Mouse (Mus musculus): ENCODE results near the gene Nuak2. TPM values are rescaled to one million over a fixed set of nuclear protein-coding genes. Genes with fewer than 3 reads are reported as not detected.

The Nuak2 gene
- polyA plus RNA-seq, 1 experiment from 2014 or later: 2.3 TPM

GRCm38 (mm10) chr1:132304618-132305214, 11.2 kb upstream of the Nuak2 start:
- Histone ChIP-seq H3K9me3 (ENCODE audit: control insufficient read depth, low read length) (no peaks in the 10 kb centered on the region), H3K4me1 (ENCODE audit: control insufficient read depth, insufficient read depth, low read length) (0 out of 2 replicates have a peak, but pooled peaks cover 3% of the 10 kb centered on the region), H3K27ac (ENCODE audit: low read depth, low read length) (no peak overlapping the region), H3K27me3 (ENCODE audit: control insufficient read depth, insufficient read depth, low read length) (peaks cover 8% of the 10 kb centered on the region), H3K9ac (ENCODE audit: low read depth, low read length) (no peak overlapping the region), H3K4me2 (replicated peaks; ENCODE audit: low read depth, low read length) (no peak overlapping the region), H3K4me3 (ENCODE audit: low read length) (no peak overlapping the region), H3K36me3 (ENCODE audit: control insufficient read depth, insufficient read depth, low read length) (no peaks in the 10 kb centered on the region)
- ATAC-seq (ENCODE audit: low FRiP score, low TSS enrichment): no peak
- 20% methylated on average over 9 of the region's 9 CpGs for WGBS

- Histone ChIP-seq H3K4me1 (ENCODE audit: control insufficient read depth, insufficient read depth, low read length) (0 out of 2 replicates have a peak, but pooled peaks cover 5% of the 10 kb centered on the region), H3K9me3 (ENCODE audit: control insufficient read depth, low read length) (no peaks in the 10 kb centered on the region), H3K27me3 (ENCODE audit: control insufficient read depth, insufficient read depth, low read length) (peaks cover 3% of the 10 kb centered on the region), H3K9ac (ENCODE audit: low read depth, low read length) (no peak overlapping the region), H3K4me2 (replicated peaks; ENCODE audit: low read depth, low read length) (no peak overlapping the region), H3K4me3 (ENCODE audit: low read length) (no peak overlapping the region), H3K36me3 (ENCODE audit: control insufficient read depth, insufficient read depth, low read length) (no peaks in the 10 kb centered on the region), H3K27ac (ENCODE audit: low read depth, low read length) (no peak overlapping the region)
- 34% methylated on average over 4 of the region's 4 CpGs for WGBS
- no peak for ATAC-seq (ENCODE audit: low FRiP score, low TSS enrichment)
Observed at GRCm38 (mm10) chr1:132306160-132306559, 9.8 kb upstream of the Nuak2 start.

DNA sequence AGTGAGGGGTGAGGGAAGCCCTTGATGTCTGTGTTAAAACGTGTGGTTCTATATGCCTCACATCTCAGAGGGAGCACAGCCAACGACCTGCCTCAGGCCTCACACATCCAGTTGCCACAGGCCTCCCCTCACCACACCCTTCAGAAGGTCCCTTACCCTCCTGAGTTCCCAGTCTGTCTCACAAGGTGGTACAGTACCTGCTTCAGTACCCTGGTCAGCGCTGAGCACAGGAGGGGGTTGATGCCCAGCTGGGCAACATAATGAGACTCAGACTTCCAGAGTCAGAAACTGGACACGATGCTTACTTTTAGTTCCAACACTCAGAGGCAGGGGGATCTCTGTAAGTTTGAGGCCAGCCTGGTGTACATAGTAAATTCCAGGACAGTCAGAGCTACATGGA, 9.1 kb upstream of the Nuak2 start:
- Histone ChIP-seq H3K4me1 (ENCODE audit: control insufficient read depth, insufficient read depth, low read length) (0 out of 2 replicates have a peak, but pooled peaks cover 7% of the 10 kb centered on the region), H3K4me2 (replicated peaks; ENCODE audit: low read depth, low read length) (no peak overlapping the region), H3K4me3 (ENCODE audit: low read length) (no peak overlapping the region), H3K9ac (ENCODE audit: low read depth, low read length) (no peak overlapping the region), H3K27ac (ENCODE audit: low read depth, low read length) (no peak overlapping the region), H3K9me3 (ENCODE audit: control insufficient read depth, low read length) (no peaks in the 10 kb centered on the region), H3K27me3 (ENCODE audit: control insufficient read depth, insufficient read depth, low read length) (peaks cover 1% of the 10 kb centered on the region; the same call in 1 of the 2 replicates), H3K36me3 (ENCODE audit: control insufficient read depth, insufficient read depth, low read length) (no peaks in the 10 kb centered on the region)
- ATAC-seq (ENCODE audit: low FRiP score, low TSS enrichment): no peak; the same call in 1 of the 2 replicates
- WGBS: 22% methylated on average over 4 of the region's 4 CpGs

DNA sequence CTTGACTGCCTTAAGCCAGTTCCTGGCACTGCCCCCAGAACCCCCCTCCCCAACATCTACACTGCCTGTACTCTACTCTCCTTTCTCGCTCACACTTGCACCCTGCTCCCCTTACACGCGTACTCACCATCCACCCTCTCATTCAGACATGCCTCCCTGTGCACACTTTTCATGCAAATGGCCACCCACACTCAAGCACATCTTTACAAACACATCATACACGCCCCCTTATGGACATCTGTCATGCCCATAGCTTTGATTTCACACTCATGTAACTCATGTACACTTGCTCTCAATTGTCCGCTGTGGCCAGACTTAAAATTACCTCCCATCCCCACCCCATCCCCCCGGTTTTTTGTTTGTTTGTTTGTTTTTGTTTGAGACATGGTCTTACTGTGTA, 8.0 kb upstream of the Nuak2 start:
- no peaks in the 10 kb centered on the region for H3K9me3 ChIP-seq (ENCODE audit: control insufficient read depth, low read length)
- ATAC-seq (ENCODE audit: low FRiP score, low TSS enrichment): no peak
- H3K4me2 ChIP-seq (replicated peaks; ENCODE audit: low read depth, low read length): no peak overlapping the region
- H3K9ac ChIP-seq (ENCODE audit: low read depth, low read length): no peak overlapping the region
- H3K27ac ChIP-seq (ENCODE audit: low read depth, low read length): no peak overlapping the region
- no peaks in the 10 kb centered on the region for H3K36me3 ChIP-seq (ENCODE audit: control insufficient read depth, insufficient read depth, low read length)
- WGBS: 88% methylated on average over 6 of the region's 6 CpGs
- H3K4me3 ChIP-seq (ENCODE audit: low read length): no peak overlapping the region
- H3K27me3 ChIP-seq (ENCODE audit: control insufficient read depth, insufficient read depth, low read length): no peaks in the 10 kb centered on the region
- 0 out of 2 replicates have a peak, but pooled peaks cover 11% of the 10 kb centered on the region for H3K4me1 ChIP-seq (ENCODE audit: control insufficient read depth, insufficient read depth, low read length)

GRCm38 (mm10) chr1:132308674-132309073, 7.3 kb upstream of the Nuak2 start:
- no peak overlapping the region for H3K27ac ChIP-seq (ENCODE audit: low read depth, low read length)
- no peak overlapping the region for H3K4me2 ChIP-seq (replicated peaks; ENCODE audit: low read depth, low read length)
- no peaks in the 10 kb centered on the region for H3K27me3 ChIP-seq (ENCODE audit: control insufficient read depth, insufficient read depth, low read length)
- ATAC-seq (ENCODE audit: low FRiP score, low TSS enrichment): no peak
- H3K9ac ChIP-seq (ENCODE audit: low read depth, low read length): no peak overlapping the region
- H3K4me1 ChIP-seq (ENCODE audit: control insufficient read depth, insufficient read depth, low read length): 0 out of 2 replicates have a peak, but pooled peaks cover 11% of the 10 kb centered on the region
- no peaks in the 10 kb centered on the region for H3K36me3 ChIP-seq (ENCODE audit: control insufficient read depth, insufficient read depth, low read length)
- H3K9me3 ChIP-seq (ENCODE audit: control insufficient read depth, low read length): no peaks in the 10 kb centered on the region
- WGBS: 88% methylated on average over 7 of the region's 7 CpGs
- no peak overlapping the region for H3K4me3 ChIP-seq (ENCODE audit: low read length)

DNA sequence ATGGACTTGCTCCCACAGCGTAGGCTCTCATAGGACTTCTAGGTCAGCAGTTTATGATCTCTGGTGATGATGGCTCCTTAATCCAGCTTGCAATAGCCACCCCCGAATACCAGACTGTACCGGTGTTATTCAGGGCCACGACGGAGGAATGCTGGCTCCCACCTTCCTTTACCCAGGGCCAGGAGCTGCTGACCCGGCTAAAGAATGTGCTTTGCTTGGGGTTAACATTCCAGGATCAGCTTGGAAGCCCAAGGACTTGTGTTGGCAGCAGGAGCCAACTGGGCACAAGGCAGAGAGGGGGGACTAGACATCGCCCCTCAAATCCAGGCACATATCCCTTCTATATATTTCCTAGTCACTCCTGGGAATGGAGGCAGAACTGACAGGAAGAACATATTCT, 5.2 kb upstream of the Nuak2 start:
- Histone ChIP-seq H3K4me1 (ENCODE audit: control insufficient read depth, insufficient read depth, low read length) (0 out of 2 replicates have a peak, but pooled peaks cover 11% of the 10 kb centered on the region), H3K4me3 (ENCODE audit: low read length) (no peak overlapping the region), H3K9ac (ENCODE audit: low read depth, low read length) (no peak overlapping the region), H3K9me3 (ENCODE audit: control insufficient read depth, low read length) (no peaks in the 10 kb centered on the region), H3K4me2 (replicated peaks; ENCODE audit: low read depth, low read length) (no peak overlapping the region), H3K27me3 (ENCODE audit: control insufficient read depth, insufficient read depth, low read length) (peaks cover 11% of the 10 kb centered on the region), H3K36me3 (ENCODE audit: control insufficient read depth, insufficient read depth, low read length) (no peaks in the 10 kb centered on the region), H3K27ac (ENCODE audit: low read depth, low read length) (no peak overlapping the region)
- 60% methylated on average over 7 of the region's 7 CpGs for WGBS
- ATAC-seq (ENCODE audit: low FRiP score, low TSS enrichment): no peak

- Histone ChIP-seq H3K27ac (ENCODE audit: low read depth, low read length) (no peak overlapping the region), H3K9ac (ENCODE audit: low read depth, low read length) (no peak overlapping the region), H3K4me1 (ENCODE audit: control insufficient read depth, insufficient read depth, low read length) (0 out of 2 replicates have a peak, but pooled peaks cover 11% of the 10 kb centered on the region), H3K4me3 (ENCODE audit: low read length) (no peak overlapping the region), H3K27me3 (ENCODE audit: control insufficient read depth, insufficient read depth, low read length) (peaks cover 11% of the 10 kb centered on the region), H3K4me2 (replicated peaks; ENCODE audit: low read depth, low read length) (no peak overlapping the region), H3K9me3 (ENCODE audit: control insufficient read depth, low read length) (no peaks in the 10 kb centered on the region), H3K36me3 (ENCODE audit: control insufficient read depth, insufficient read depth, low read length) (no peaks in the 10 kb centered on the region)
- WGBS: 45% methylated on average over 10 of the region's 10 CpGs
- no peak for ATAC-seq (ENCODE audit: low FRiP score, low TSS enrichment)
Observed at GRCm38 (mm10) chr1:132311174-132311859, 4.6 kb upstream of the Nuak2 start.

GRCm38 (mm10) chr1:132312043-132312442, 3.9 kb upstream of the Nuak2 start:
- WGBS: 55% methylated on average over 2 of the region's 2 CpGs
- Histone ChIP-seq H3K27me3 (ENCODE audit: control insufficient read depth, insufficient read depth, low read length) (peaks cover 18% of the 10 kb centered on the region), H3K4me3 (ENCODE audit: low read length) (no peak overlapping the region), H3K36me3 (ENCODE audit: control insufficient read depth, insufficient read depth, low read length) (no peaks in the 10 kb centered on the region), H3K9ac (ENCODE audit: low read depth, low read length) (no peak overlapping the region), H3K9me3 (ENCODE audit: control insufficient read depth, low read length) (no peaks in the 10 kb centered on the region), H3K27ac (ENCODE audit: low read depth, low read length) (no peak overlapping the region), H3K4me2 (replicated peaks; ENCODE audit: low read depth, low read length) (no peak overlapping the region), H3K4me1 (ENCODE audit: control insufficient read depth, insufficient read depth, low read length) (0 out of 2 replicates have a peak, but pooled peaks cover 11% of the 10 kb centered on the region)
- no peak for ATAC-seq (ENCODE audit: low FRiP score, low TSS enrichment)

GRCm38 (mm10) chr1:132312703-132313102, 3.2 kb upstream of the Nuak2 start:
- Histone ChIP-seq H3K4me3 (ENCODE audit: low read length) (no peak overlapping the region), H3K4me2 (replicated peaks; ENCODE audit: low read depth, low read length) (no peak overlapping the region), H3K36me3 (ENCODE audit: control insufficient read depth, insufficient read depth, low read length) (no peaks in the 10 kb centered on the region), H3K9me3 (ENCODE audit: control insufficient read depth, low read length) (no peaks in the 10 kb centered on the region), H3K27me3 (ENCODE audit: control insufficient read depth, insufficient read depth, low read length) (peaks cover 18% of the 10 kb centered on the region), H3K4me1 (ENCODE audit: control insufficient read depth, insufficient read depth, low read length) (0 out of 2 replicates have a peak, but pooled peaks cover 11% of the 10 kb centered on the region), H3K27ac (ENCODE audit: low read depth, low read length) (no peak overlapping the region), H3K9ac (ENCODE audit: low read depth, low read length) (no peak overlapping the region)
- ATAC-seq (ENCODE audit: low FRiP score, low TSS enrichment): peak; percentile 21; the same call in 1 of the 2 replicates
- 58% methylated on average over 3 of the region's 3 CpGs for WGBS

All from kidney, embryonic 14.5 days (tissue).